Mouse (Mus musculus) liver, adult 2 months (tissue): Measurements from ENCODE around the gene Rap1gap. TPM values are rescaled to one million over a fixed set of nuclear protein-coding genes. Genes with fewer than 3 reads are reported as not detected.

Experiments used
- DNase-seq: peaks from one replicate; pipeline ENCODE4 v3.0.0-alpha.2; 2011; ENCODE audit warnings: low read depth, low spot score; ENCODE audit errors: extremely low read depth
- H3K27ac ChIP-seq: fragments of 200-500 bp; replicated peaks from 2 replicates; pipeline ENCODE4 v1.5.1; 2012; ENCODE audit warnings: low read depth, mild to moderate bottlenecking, control low read depth, inconsistent platforms, low read length; ENCODE audit not compliant: insufficient read depth
- H3K27me3 ChIP-seq: fragments of 200-500 bp; 2 replicates; pipeline ENCODE4 v1.6.1; 2012; ENCODE audit warnings: mild to moderate bottlenecking, moderate library complexity, low read length, inconsistent platforms; ENCODE audit not compliant: control insufficient read depth, insufficient read depth
- H3K36me3 ChIP-seq: fragments of 200-500 bp; 2 replicates; pipeline ENCODE4 v1.6.1; 2012; ENCODE audit warnings: low read length, inconsistent platforms; ENCODE audit not compliant: control insufficient read depth, insufficient read depth
- H3K4me1 ChIP-seq: fragments of 200-500 bp; 2 replicates; pipeline ENCODE4 v1.6.1; 2011; ENCODE audit warnings: low read length; ENCODE audit not compliant: control insufficient read depth, insufficient read depth
- H3K4me3 ChIP-seq: fragments of 200-500 bp; 2 replicates; pipeline ENCODE4 v1.5.1; 2011; ENCODE audit warnings: low read depth, mild to moderate bottlenecking, control low read depth, low read length, moderate library complexity; ENCODE audit not compliant: insufficient read depth
- H3K79me2 ChIP-seq: fragments of 200-500 bp; 2 replicates; pipeline ENCODE4 v1.6.1; 2012; ENCODE audit warnings: inconsistent platforms, mild to moderate bottlenecking, low read length, moderate library complexity; ENCODE audit not compliant: control insufficient read depth, insufficient read depth
- H3K9ac ChIP-seq: fragments of 200-500 bp; 2 replicates; pipeline ENCODE4 v1.6.1; 2012; ENCODE audit warnings: low read depth, mild to moderate bottlenecking, control low read depth, inconsistent platforms, low read length
- CTCF ChIP-seq: fragments of 200-500 bp; IDR thresholded peaks from 2 replicates; pipeline ENCODE4 v1.5.1; 2011; ENCODE audit warnings: low read depth, low read length, control low read depth
- POLR2A ChIP-seq: fragments of 200-500 bp; IDR thresholded peaks from 2 replicates; pipeline ENCODE4 v1.6.1; 2011; ENCODE audit warnings: low read length, control low read depth; ENCODE audit not compliant: insufficient read depth; ENCODE audit errors: extremely low read depth
- WGBS: fragments of 180-500 bp; shearing (Covaris S2); methylation state at CpG from one replicate; pipeline ENCODE4 v1.1.7; 2018; 5-methylcytosine and 5-hydroxymethylcytosine counted together
- polyA plus RNA-seq: library from polyadenylated mRNA; depleted of rRNA; stranded (reverse); fragments of >200 nt; gene quantifications from 2 replicates; pipeline ENCODE4 v1.2.3, GENCODE M21; 2012
- total RNA-seq: library from RNA; depleted of rRNA; stranded (reverse); fragments of >200 nt; gene quantifications from 2 replicates; pipeline ENCODE4 v1.2.3, GENCODE M21; 2014

Rap1gap gene
- total and polyA plus RNA-seq, 2 experiments, result 2.9 to 11.5 TPM

- WGBS, result 51% methylated on average over 7 of the region's 7 CpGs
- no peak overlapping the region for H3K27ac ChIP-seq
- no peaks in the 10 kb centered on the region for H3K36me3 ChIP-seq
- H3K9ac ChIP-seq, result no peak overlapping the region
- no peak for DNase-seq
- H3K79me2 ChIP-seq, result no peaks in the 10 kb centered on the region
- no peaks in the 10 kb centered on the region for H3K4me1 ChIP-seq
- no peak overlapping the region for H3K4me3 ChIP-seq
- peaks cover 5% of the 10 kb centered on the region; the same call in 1 of the 2 replicates for H3K27me3 ChIP-seq
- TF ChIP-seq CTCF, result peak; percentile 88
- no peak for TF ChIP-seq POLR2A
Measured at GRCm38 (mm10) chr4:137682961-137683453, 18.5 kb downstream of the Rap1gap start.

GRCm38 (mm10) chr4:137684830-137685343 lies 20.4 kb downstream of the Rap1gap start:
- H3K4me3 ChIP-seq, result no peak overlapping the region
- peaks cover 5% of the 10 kb centered on the region; the same call in 1 of the 2 replicates for H3K27me3 ChIP-seq
- H3K36me3 ChIP-seq, result no peaks in the 10 kb centered on the region
- no peaks in the 10 kb centered on the region for H3K79me2 ChIP-seq
- TF ChIP-seq CTCF, result no peak
- TF ChIP-seq POLR2A, result no peak
- no peak overlapping the region for H3K9ac ChIP-seq
- WGBS, result 53% methylated on average over 9 of the region's 9 CpGs
- no peaks in the 10 kb centered on the region for H3K4me1 ChIP-seq
- DNase-seq, result no peak
- no peak overlapping the region for H3K27ac ChIP-seq

DNA sequence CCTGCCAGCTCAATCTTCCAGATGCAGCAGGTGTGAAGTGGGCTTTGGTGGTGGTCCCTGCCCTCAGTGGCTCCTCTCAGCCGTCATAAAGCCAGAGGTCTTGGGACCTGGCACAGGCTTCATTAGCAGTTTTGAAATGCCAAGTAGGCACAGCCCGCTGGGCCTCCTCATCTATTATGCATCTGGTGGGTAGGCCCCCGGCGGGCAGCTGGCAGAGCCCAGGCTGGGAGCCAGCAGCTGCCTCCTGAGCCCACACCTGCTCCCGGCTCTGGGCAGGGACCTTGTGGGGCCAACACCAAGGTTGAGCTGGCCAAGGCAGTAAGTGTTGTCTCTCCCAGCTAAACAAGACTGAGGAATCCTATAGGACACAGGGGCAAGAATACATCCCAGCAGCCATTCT lies 21.8 kb downstream of the Rap1gap start:
- no peak for DNase-seq
- Histone ChIP-seq H3K36me3 (no peaks in the 10 kb centered on the region), H3K27me3 (peaks cover 4% of the 10 kb centered on the region; the same call in 1 of the 2 replicates), H3K27ac (no peak overlapping the region), H3K4me3 (no peak overlapping the region), H3K79me2 (no peaks in the 10 kb centered on the region), H3K4me1 (no peaks in the 10 kb centered on the region), H3K9ac (no peak overlapping the region)
- WGBS, result 88% methylated on average over 5 of the region's 5 CpGs
- TF ChIP-seq POLR2A (no peak), CTCF (no peak)

- no peak for DNase-seq
- Histone ChIP-seq H3K4me3 (no peak overlapping the region), H3K27ac (no peak overlapping the region), H3K27me3 (no peaks in the 10 kb centered on the region), H3K4me1 (no peaks in the 10 kb centered on the region), H3K36me3 (no peaks in the 10 kb centered on the region), H3K9ac (no peak overlapping the region), H3K79me2 (no peaks in the 10 kb centered on the region)
- no peak for TF ChIP-seq POLR2A
- no peak for TF ChIP-seq CTCF
- 86% methylated on average over 14 of the region's 14 CpGs for WGBS
Measured at GRCm38 (mm10) chr4:137687234-137687825, 22.8 kb downstream of the Rap1gap start.

DNA sequence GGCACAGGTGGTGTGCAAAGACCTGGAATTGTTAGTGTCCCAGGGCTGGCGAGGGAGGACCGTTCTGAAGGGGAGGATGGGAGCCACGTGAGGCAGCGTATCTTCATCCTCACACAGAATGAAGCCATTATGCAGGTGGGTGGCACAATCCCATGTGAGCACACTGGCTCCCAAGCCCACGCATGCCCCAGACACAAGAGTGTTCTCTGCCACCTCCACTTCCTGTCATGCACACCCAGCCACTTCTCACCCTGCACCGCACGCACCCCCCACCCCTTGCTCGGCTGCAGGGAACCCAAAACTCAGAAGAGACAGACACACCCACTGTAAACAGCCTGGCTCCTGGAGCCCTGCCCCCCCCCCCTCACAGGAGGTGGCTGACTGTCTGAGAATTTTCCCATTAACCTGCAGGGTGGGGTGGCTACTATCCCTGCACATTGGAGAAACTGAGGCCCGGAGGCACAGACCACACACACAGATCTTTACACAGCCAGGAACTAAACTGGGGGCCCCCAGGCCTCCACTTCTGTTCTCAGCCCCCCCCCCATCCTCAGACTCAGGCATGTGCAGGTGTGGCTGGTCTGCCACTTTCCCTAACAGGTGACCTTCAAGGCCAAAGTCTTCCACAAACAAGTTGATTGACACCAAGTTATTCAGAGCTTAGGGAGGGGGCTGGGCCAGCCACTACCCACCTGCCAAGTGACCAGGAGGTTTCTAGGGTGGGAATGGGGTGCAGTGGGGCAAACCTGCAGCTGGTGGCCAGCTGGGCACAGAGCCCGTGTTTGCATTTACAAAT lies 27.8 kb downstream of the Rap1gap start:
- no peaks in the 10 kb centered on the region for H3K27me3 ChIP-seq
- no peaks in the 10 kb centered on the region for H3K4me1 ChIP-seq
- H3K9ac ChIP-seq, result no peak overlapping the region
- H3K36me3 ChIP-seq, result no peaks in the 10 kb centered on the region
- WGBS, result 80% methylated on average over 10 of the region's 10 CpGs
- TF ChIP-seq CTCF (no peak), POLR2A (no peak)
- H3K4me3 ChIP-seq, result no peak overlapping the region
- H3K79me2 ChIP-seq, result no peaks in the 10 kb centered on the region
- H3K27ac ChIP-seq, result no peak overlapping the region
- no peak for DNase-seq
